Mouse (Mus musculus) E14TG2a.4 (cell line): Measurements from ENCODE around the gene Tsc2.

Experiments used
- H3K27me3 ChIP-seq: 2 replicates; pipeline ENCODE4 v1.6.1; 2014; ENCODE audit warnings: low read length, control low read depth; ENCODE audit not compliant: insufficient read depth
- H3K36me3 ChIP-seq: 2 replicates; pipeline ENCODE4 v1.6.1; 2014; ENCODE audit warnings: low read length, control low read depth; ENCODE audit not compliant: insufficient read depth
- H3K4me1 ChIP-seq: replicated peaks from 2 replicates; pipeline ENCODE4 v1.6.1; 2014; ENCODE audit warnings: low read depth, low read length, control low read depth
- H3K4me3 ChIP-seq: replicated peaks from 2 replicates; pipeline ENCODE4 v1.5.1; 2014; ENCODE audit warnings: mild to moderate bottlenecking, low read length
- H3K9me3 ChIP-seq: 2 replicates; pipeline ENCODE4 v1.6.1; 2014; ENCODE audit warnings: low read length, control low read depth
- CTCF ChIP-seq: conservative IDR thresholded peaks from 2 replicates; pipeline ENCODE4 v1.5.1; 2014; ENCODE audit warnings: low read length
- NANOG ChIP-seq: IDR thresholded peaks from 2 replicates; pipeline ENCODE4 v1.6.1; 2014; ENCODE audit warnings: borderline replicate concordance, low read length, mixed read lengths
- POU5F1 ChIP-seq: IDR thresholded peaks from 2 replicates; pipeline ENCODE4 v1.6.1; 2014; ENCODE audit warnings: low read length, borderline replicate concordance

Tsc2 gene

DNA sequence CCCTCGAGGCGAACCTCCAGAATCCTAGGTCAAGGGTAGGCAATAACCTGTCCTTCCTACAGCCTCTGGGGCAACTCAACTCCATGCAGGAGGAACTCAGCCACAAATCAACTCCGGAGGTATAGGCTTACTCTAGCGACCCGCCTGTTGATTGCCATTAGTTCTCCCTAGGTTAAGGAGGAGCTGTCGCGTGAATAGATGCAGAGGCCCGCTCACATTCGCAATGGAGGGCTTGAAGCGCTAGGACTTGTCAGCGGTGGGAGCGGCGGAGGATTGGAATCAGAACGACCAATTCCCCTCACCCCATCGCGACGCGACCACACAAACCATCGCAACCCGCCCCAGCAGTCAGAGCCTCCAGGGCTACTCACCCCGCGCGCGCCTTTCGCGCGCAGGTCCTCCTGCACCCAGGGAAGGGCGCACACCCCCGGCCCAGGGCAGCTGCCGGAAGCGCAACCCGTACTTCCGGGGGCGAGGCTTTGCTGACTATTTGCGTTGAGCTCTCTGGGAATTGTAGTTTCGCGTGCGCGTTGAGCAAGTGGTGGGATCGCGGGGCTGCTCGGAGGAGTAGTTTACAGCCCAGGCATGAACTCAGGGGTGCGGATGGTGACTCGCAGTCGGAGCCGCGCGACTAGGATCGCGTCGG, at the start of gene Tsc2, which contains the start of gene Nthl1:
Gene Tsc2 (minus strand): TSS at position 464 of the 646 bp plus-strand sequence.
Gene Nthl1 (plus strand): TSS at position 514 of the 646 bp plus-strand sequence.
- Histone ChIP-seq H3K36me3 (peaks cover 66% of the 10 kb centered on the region), H3K27me3 (no peaks in the 10 kb centered on the region), H3K4me3 (peak within 1 kb of the TSS; percentile 88), H3K9me3 (no peaks in the 10 kb centered on the region), H3K4me1 (peaks cover 55% of the 10 kb centered on the region)
- TF ChIP-seq NANOG (no peak), CTCF (no peak), POU5F1 (no peak)

DNA sequence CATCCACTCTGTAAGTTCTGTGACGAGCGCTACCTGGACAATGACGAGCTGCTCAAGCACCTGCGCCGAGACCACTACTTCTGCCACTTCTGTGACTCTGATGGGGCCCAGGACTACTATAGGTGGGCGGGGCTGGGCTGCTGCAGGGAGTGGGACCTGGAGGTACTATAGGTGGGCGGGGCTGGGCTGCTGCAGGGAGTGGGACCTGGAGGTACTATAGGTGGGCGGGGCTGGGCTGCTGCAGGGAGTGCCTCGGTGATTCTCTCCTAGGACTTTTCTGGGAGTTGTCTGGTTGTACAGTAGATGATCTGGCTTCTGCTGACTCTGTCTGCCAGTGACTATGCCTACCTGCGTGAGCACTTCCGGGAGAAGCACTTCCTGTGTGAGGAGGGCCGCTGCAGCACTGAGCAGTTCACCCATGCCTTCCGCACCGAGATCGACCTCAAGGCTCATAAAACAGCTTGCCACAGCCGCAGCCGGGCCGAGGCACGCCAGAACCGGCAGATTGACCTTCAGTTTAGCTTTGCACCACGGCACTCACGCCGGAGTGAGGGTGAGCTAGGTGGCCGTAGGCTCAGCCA, 45.2 kb upstream of the Tsc2 start:
- TF ChIP-seq NANOG: no peak
- TF ChIP-seq POU5F1: no peak
- TF ChIP-seq CTCF: no peak
- H3K4me1 ChIP-seq: peaks cover 60% of the 10 kb centered on the region
- no peaks in the 10 kb centered on the region for H3K27me3 ChIP-seq
- H3K36me3 ChIP-seq: peaks cover 82% of the 10 kb centered on the region
- peak overlapping the region; percentile 49 for H3K4me3 ChIP-seq
- no peaks in the 10 kb centered on the region for H3K9me3 ChIP-seq

DNA sequence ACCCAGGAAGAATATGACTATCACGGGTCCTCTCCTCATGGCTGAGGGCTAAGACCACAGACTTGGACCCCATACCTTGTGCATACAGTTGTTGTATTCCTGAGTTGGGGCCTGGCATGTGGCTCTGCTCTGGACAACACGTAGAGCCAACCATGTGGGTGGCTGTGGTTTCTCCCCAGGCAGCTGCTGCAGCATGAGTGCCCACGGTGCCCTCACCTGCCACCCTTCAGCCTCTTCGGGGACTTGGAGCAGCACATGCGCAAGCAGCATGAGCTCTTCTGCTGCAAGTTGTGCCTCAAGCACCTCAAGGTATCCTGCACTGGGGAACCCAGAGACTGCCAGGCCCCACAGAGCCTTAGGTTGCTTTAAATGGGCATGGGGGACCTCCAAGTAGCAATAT, 44.4 kb upstream of the Tsc2 start:
- Histone ChIP-seq H3K4me3 (peak overlapping the region; percentile 49), H3K36me3 (peaks cover 77% of the 10 kb centered on the region), H3K4me1 (peaks cover 67% of the 10 kb centered on the region), H3K27me3 (no peaks in the 10 kb centered on the region), H3K9me3 (no peaks in the 10 kb centered on the region)
- TF ChIP-seq CTCF (no peak), NANOG (no peak), POU5F1 (no peak)

DNA sequence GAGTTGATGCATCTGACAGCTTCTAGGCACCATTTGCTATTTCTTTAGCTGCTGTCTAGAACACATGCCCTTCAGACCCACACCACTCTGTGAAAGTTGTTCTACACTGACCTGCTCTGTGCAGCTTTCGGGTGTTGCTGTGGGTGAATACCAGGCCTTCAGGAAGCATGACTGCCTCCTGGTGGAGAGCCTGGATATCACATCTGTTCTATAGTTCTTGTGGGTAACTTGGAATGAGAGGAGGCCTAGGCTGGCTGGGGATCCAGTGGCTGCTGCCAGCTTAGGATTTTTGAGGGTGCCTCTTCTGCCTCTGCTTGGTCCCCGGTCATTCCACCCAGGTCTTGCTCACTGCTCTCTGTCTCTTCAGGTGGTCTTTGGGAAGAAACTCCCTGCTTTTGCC, 43.8 kb upstream of the Tsc2 start:
- H3K9me3 ChIP-seq: no peaks in the 10 kb centered on the region
- peaks cover 74% of the 10 kb centered on the region for H3K4me1 ChIP-seq
- TF ChIP-seq POU5F1 (no peak), CTCF (peak; percentile 56), NANOG (no peak)
- peaks cover 74% of the 10 kb centered on the region for H3K36me3 ChIP-seq
- no peaks in the 10 kb centered on the region for H3K27me3 ChIP-seq
- H3K4me3 ChIP-seq: 0 out of 2 replicates have a peak overlapping the region, but pooled peaks have one; percentile 3

DNA sequence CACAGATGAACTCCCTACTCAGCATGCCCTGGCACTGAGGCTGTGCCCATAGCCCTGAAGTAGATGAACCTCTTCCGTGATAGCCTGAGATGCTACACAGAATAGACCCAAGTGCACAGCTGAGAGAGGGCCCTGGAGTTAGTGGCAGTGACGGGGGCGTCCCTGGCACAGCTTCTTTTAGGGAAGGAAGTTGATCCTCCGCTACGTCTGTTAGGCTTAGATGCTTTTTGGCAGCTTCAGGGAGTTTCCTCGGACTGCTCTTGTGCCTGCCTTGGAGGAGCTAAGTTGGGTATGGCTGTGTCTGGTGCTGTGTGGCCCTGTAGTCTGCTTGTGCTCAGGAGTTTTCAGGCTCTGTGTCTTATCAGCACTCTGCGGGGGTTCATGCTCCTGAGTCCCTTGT, 41.8 kb upstream of the Tsc2 start:
- no peaks in the 10 kb centered on the region for H3K27me3 ChIP-seq
- peak overlapping the region; percentile 32; the same call in 1 of the 2 replicates for H3K4me3 ChIP-seq

DNA sequence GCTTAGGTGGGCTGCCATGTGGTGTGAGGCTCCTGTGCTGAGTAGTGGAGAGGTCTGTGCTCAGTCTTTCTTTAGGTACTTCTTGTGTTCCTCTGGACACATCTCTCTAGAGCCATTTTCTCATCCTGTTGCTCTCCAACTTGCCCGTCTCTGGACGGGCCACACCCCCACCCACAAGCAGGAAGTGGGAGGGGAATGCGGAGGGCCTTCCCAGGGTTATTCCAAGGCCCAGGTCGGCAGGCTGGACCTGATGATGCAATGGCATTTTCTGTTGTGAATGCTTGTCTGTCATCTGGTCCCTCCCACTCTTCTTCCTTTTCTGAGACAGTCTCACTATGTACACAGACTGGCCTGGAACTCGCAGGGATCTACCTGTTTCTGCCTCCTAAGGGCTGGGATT, 39.7 kb upstream of the Tsc2 start:
- H3K27me3 ChIP-seq: no peaks in the 10 kb centered on the region
- H3K4me1 ChIP-seq: peaks cover 83% of the 10 kb centered on the region
- no peaks in the 10 kb centered on the region for H3K9me3 ChIP-seq
- peaks cover 38% of the 10 kb centered on the region for H3K36me3 ChIP-seq
- H3K4me3 ChIP-seq: peak overlapping the region; percentile 94
- no peak for TF ChIP-seq POU5F1
- no peak for TF ChIP-seq CTCF
- no peak for TF ChIP-seq NANOG

More for the DNA sequence above, 41.8 kb upstream of the Tsc2 start:
- peaks cover 58% of the 10 kb centered on the region for H3K36me3 ChIP-seq
- H3K9me3 ChIP-seq: no peaks in the 10 kb centered on the region
- TF ChIP-seq NANOG: no peak
- peaks cover 84% of the 10 kb centered on the region for H3K4me1 ChIP-seq

DNA sequence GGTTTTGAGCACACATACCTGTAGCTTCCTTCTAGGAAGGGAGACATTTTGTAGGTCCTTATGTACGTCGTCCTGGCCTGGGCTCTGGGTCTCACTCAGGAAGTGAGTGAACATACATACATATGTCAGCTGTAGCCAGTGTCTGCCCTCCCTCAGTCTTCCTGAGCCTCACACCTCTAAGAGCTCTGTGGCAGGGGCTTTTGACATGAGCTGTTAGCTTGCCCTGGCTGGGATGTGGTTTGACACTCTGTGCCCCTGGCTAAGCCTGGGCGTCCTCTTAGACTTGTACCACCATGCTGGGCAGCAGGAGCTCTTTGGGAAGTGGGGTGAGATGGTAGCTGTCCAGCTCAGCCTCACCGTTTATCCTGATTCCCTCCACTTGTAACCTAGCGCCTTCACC, 38.9 kb upstream of the Tsc2 start:
- Histone ChIP-seq H3K36me3 (peaks cover 30% of the 10 kb centered on the region), H3K9me3 (no peaks in the 10 kb centered on the region), H3K27me3 (no peaks in the 10 kb centered on the region), H3K4me3 (peak overlapping the region; percentile 94), H3K4me1 (peaks cover 79% of the 10 kb centered on the region)
- TF ChIP-seq CTCF (no peak), POU5F1 (no peak), NANOG (no peak)

DNA sequence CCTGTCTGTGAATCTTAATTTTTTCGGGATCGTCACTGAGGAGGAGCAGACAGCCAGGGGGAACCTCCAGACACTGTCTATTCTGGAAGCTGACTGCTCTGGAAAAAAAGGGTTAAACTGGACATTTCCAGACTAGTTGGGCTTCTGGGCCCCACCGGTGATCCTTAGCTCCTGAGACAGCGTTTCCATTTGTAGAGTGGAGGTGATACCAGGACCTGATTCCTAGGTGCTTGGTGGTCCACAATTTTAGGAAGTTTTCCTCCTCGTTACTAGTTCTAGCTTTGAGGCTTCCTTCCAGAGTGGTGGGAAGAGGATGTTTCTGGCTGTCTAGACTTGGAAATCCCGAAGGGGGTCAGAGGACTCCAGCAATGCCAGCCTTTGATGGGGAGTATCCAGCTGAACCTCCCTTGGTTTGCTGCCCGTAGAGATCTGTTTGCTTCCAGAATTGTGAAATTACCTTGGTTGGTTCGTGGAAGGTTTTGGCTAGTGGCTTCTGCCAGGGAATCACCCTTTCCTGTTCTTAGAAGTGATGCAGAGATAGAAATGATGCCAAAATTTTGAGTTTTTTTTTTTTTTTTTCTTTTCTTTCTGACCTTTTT, 37.9 kb upstream of the Tsc2 start:
- no peak for TF ChIP-seq NANOG
- TF ChIP-seq CTCF: no peak
- no peak for TF ChIP-seq POU5F1
- Histone ChIP-seq H3K36me3 (peaks cover 23% of the 10 kb centered on the region), H3K9me3 (no peaks in the 10 kb centered on the region)

More for the DNA sequence above, 37.9 kb upstream of the Tsc2 start:
- Histone ChIP-seq H3K4me3 (peak overlapping the region; percentile 94), H3K4me1 (peaks cover 69% of the 10 kb centered on the region), H3K27me3 (no peaks in the 10 kb centered on the region)
